Comparison of ENCODE assay signal across 11 mouse cellular contexts in the genomic region with DNA sequence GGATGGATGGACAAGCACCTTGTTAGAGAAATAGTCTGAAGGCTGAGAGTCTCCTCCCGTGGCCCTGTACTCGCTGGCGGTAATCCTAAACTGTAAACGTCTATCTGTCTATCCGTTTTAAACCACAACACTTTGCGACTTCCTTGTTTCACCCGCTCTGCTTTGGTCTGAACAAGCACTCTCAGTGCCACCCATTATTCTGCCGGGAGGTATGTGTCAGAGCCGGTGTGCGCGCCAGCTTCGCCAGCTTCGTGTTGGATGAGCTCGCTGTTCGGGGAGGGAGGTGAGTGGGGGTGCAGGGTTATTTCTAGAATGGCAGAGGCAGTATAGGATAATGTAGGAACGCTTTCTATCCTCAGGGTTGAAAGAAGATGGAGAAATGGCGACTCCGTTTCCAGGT. TPM values are rescaled to one million over a fixed set of nuclear protein-coding genes. Genes with fewer than 3 reads are reported as not detected.
A peak's percentile ranks its signal among the peaks of the same experiment; 100 is the strongest.
DNase-seq lines count a peak whose midpoint lies in the region; ATAC-seq and TF ChIP-seq lines count a peak whose summit lies in the region.
"Had no signal": no experiment of that assay in that cellular context is flagged by ENCODE, and none has a peak within 500 bp of the region (broad histone marks: within the 10 kb centered on the region; RNA-seq: fewer than 3 reads in every experiment).

No protein-coding gene starts in this region.

- no peak overlapping the region for H3K9ac ChIP-seq in liver, postnatal 0 days (replicated peaks)
- H3K9ac ChIP-seq in liver, embryonic 11.5 days (ENCODE audit: low read depth, low read length): no peak overlapping the region
- H3K9ac ChIP-seq in hindbrain, embryonic 13.5 days: no peak overlapping the region

- WGBS in liver, postnatal 0 days (ENCODE audit: insufficient replicate concordance): 45% methylated on average over 18 of the region's 18 CpGs
- 72% methylated on average over 18 of the region's 18 CpGs for WGBS in liver, embryonic 11.5 days
- WGBS in hindbrain, embryonic 13.5 days: 85% methylated on average over 18 of the region's 18 CpGs

- no peak for DNase-seq in liver, postnatal 0 days
- DNase-seq in liver, embryonic 11.5 days (ENCODE audit: low spot score): no peak
- peak; percentile 23 for DNase-seq in Muller cell, postnatal 12 days (ENCODE audit: inconsistent ontology term)
- peak; percentile 33 for DNase-seq in right cerebral cortex, postnatal 14 days
- DNase-seq in kidney, postnatal 4 days: no peak
- no peak for DNase-seq in kidney, adult 9 months
- DNase-seq: cerebellum, adult 8-10 months had no signal

- TF ChIP-seq CTCF in liver, postnatal 0 days (IDR thresholded peaks at IDR 0.05; ENCODE audit: low read depth): no peak

- ATAC-seq in liver, postnatal 0 days: no peak
- ATAC-seq in liver, embryonic 11.5 days (replicated peaks; ENCODE audit: low FRiP score): no peak
- ATAC-seq in hindbrain, embryonic 13.5 days (ENCODE audit: low FRiP score): no peak
- ATAC-seq in erythroblast, adult 5-6 weeks (replicated peaks; ENCODE audit: low FRiP score, poor library complexity, severe bottlenecking): no peak

- H3K27me3 ChIP-seq in liver, postnatal 0 days (ENCODE audit: insufficient read depth, low read length): no peaks in the 10 kb centered on the region
- H3K27me3 ChIP-seq in liver, embryonic 11.5 days (replicated peaks; ENCODE audit: control insufficient read depth, insufficient read depth, low read length): no peaks in the 10 kb centered on the region
- H3K27me3 ChIP-seq in hindbrain, embryonic 13.5 days: no peaks in the 10 kb centered on the region

- H3K27ac ChIP-seq in liver, postnatal 0 days (ENCODE audit: low read depth): no peak overlapping the region
- no peak overlapping the region for H3K27ac ChIP-seq in liver, embryonic 11.5 days (ENCODE audit: low read depth, low read length)
- peak overlapping the region; percentile 50 for H3K27ac ChIP-seq in hindbrain, embryonic 13.5 days
- H3K27ac ChIP-seq: heart, adult 2 months had no signal

- no peak for TF ChIP-seq EP300 in liver, postnatal 0 days (IDR thresholded peaks at IDR 0.05; ENCODE audit: low read depth)

- 0 out of 2 replicates have a peak overlapping the region, but pooled peaks have one; percentile 3 for H3K4me2 ChIP-seq in liver, postnatal 0 days (ENCODE audit: low read depth, low read length)
- no peak overlapping the region for H3K4me2 ChIP-seq in liver, embryonic 11.5 days
- H3K4me2 ChIP-seq in hindbrain, embryonic 13.5 days: no peak overlapping the region

- H3K4me3 ChIP-seq in liver, postnatal 0 days (ENCODE audit: low read depth, low read length): no peak overlapping the region
- H3K4me3 ChIP-seq in liver, embryonic 11.5 days (ENCODE audit: low read depth, low read length): no peak overlapping the region
- H3K4me3 ChIP-seq in hindbrain, embryonic 13.5 days: no peak overlapping the region
- H3K4me3 ChIP-seq: heart, adult 2 months had no signal

- H3K4me1 ChIP-seq in liver, postnatal 0 days (ENCODE audit: insufficient read depth): peaks cover 3% of the 10 kb centered on the region; the same call in 1 of the 2 replicates
- no peaks in the 10 kb centered on the region for H3K4me1 ChIP-seq in liver, embryonic 11.5 days (replicated peaks; ENCODE audit: control insufficient read depth, insufficient read depth, low read length)
- peaks cover 27% of the 10 kb centered on the region for H3K4me1 ChIP-seq in hindbrain, embryonic 13.5 days (replicated peaks)

- no peaks in the 10 kb centered on the region for H3K9me3 ChIP-seq in liver, postnatal 0 days (ENCODE audit: low read length)
- no peaks in the 10 kb centered on the region for H3K9me3 ChIP-seq in liver, embryonic 11.5 days (ENCODE audit: control insufficient read depth, low read length)
- no peaks in the 10 kb centered on the region for H3K9me3 ChIP-seq in hindbrain, embryonic 13.5 days
- H3K9me3 ChIP-seq: G1E had no signal

- H3K36me3 ChIP-seq in liver, postnatal 0 days (replicated peaks; ENCODE audit: insufficient read depth, low read length): no peaks in the 10 kb centered on the region
- H3K36me3 ChIP-seq in liver, embryonic 11.5 days (ENCODE audit: control insufficient read depth, insufficient read depth, low read length): no peaks in the 10 kb centered on the region
- no peaks in the 10 kb centered on the region for H3K36me3 ChIP-seq in hindbrain, embryonic 13.5 days
- H3K36me3 ChIP-seq: G1E had no signal

RNA-seq across cellular contexts. Expression of gene Pgm2, which starts 48.0 kb away (rescaled TPM):
- polyA plus RNA-seq in liver, postnatal 0 days (2015; fragmentation: Nextera tagmentation; extraction: Ambion mirVana): 9.7 and 11.9 TPM in 2 replicates
- polyA plus RNA-seq in liver, embryonic 11.5 days (2014; fragmentation: Nextera tagmentation; extraction: Ambion mirVana): 54.4 and 60.3 TPM in 2 replicates
- polyA plus RNA-seq in hindbrain, embryonic 13.5 days (2015; fragmentation: Nextera tagmentation; extraction: Ambion mirVana): 23.4 and 24.0 TPM in 2 replicates
- 7.1 and 10.0 TPM in 2 replicates for total RNA-seq in erythroblast, adult 5-6 weeks (2015; ENCODE audit: low replicate concordance)
- 8.3 and 11.8 TPM in 2 replicates for total RNA-seq in erythroblast, adult 5-6 weeks (2017; ENCODE audit: low replicate concordance)

Comparison
In these comparisons a context has a peak if more than half of its experiments do, and no peak if none do; other contexts are left out.
1. DNase-seq: peak in Muller cell, postnatal 12 days (single experiment) and right cerebral cortex, postnatal 14 days (single experiment); none in liver, postnatal 0 days (single experiment), liver, embryonic 11.5 days (single experiment), kidney, postnatal 4 days (0 of 2) and kidney, adult 9 months (single experiment).